Mouse (Mus musculus) ES-E14 (cell line): ENCODE data around the gene Apoc4. TPM values are rescaled to one million over a fixed set of nuclear protein-coding genes. Genes with fewer than 3 reads are reported as not detected.
"Not testable (repeated sequence)": the region's sequence is repeated elsewhere in the genome, so short reads cannot be mapped to it uniquely, and the experiment has no call there.

Experiments
- DNase-seq: peaks from one replicate; pipeline ENCODE4 v3.0.0-alpha.2; 2013; ENCODE audit warnings: low read depth, low spot score
- H3K27ac ChIP-seq: 2 replicates; pipeline ENCODE4 v1.5.1; 2012; ENCODE audit warnings: low read depth, mild to moderate bottlenecking, low read length, moderate library complexity, mixed read lengths; ENCODE audit not compliant: poor library complexity, insufficient read depth, severe bottlenecking
- H3K36me3 ChIP-seq: 2 replicates; pipeline ENCODE4 v1.6.1; 2012; ENCODE audit warnings: mild to moderate bottlenecking, low read length, moderate library complexity, mixed read lengths; ENCODE audit not compliant: control insufficient read depth, poor library complexity, insufficient read depth, severe bottlenecking
- H3K4me1 ChIP-seq, 2 experiments: fragments of 150-350 bp in 1 of 2; sonication (generic) in 1 of 2; 2 replicates each; pipeline ENCODE4 v1.6.1; 2012; ENCODE audit warnings: low read length in 2 of 2, mild to moderate bottlenecking in 1 of 2, mixed read lengths in 1 of 2; ENCODE audit not compliant: control insufficient read depth in 2 of 2, insufficient read depth in 2 of 2, poor library complexity in 1 of 2
- H3K4me3 ChIP-seq, 2 experiments: fragments of 150-350 bp in 1 of 2; sonication (generic) in 1 of 2; 2 replicates each; pipeline ENCODE4 v1.5.1; 2012; ENCODE audit warnings: low read length in 2 of 2, low read depth in 1 of 2, mild to moderate bottlenecking in 1 of 2, mixed read lengths in 1 of 2; ENCODE audit not compliant: insufficient read depth in 1 of 2, poor library complexity in 1 of 2, severe bottlenecking in 1 of 2
- H3K9ac ChIP-seq: 2 replicates; pipeline ENCODE4 v1.6.1; 2012; ENCODE audit warnings: low read depth, mild to moderate bottlenecking, low read length, mixed read lengths; ENCODE audit not compliant: poor library complexity, insufficient read depth, severe bottlenecking
- H3K9me3 ChIP-seq: fragments of 150-350 bp; sonication (generic); 2 replicates; pipeline ENCODE4 v1.6.1; 2012; ENCODE audit warnings: low read depth, mild to moderate bottlenecking, low read length; ENCODE audit not compliant: control insufficient read depth, insufficient read depth
- CHD2 ChIP-seq: IDR thresholded peaks from 2 replicates; pipeline ENCODE4 v1.6.1; 2014; ENCODE audit warnings: mild to moderate bottlenecking, low read depth, low read length, inconsistent platforms
- HCFC1 ChIP-seq: IDR thresholded peaks from 2 replicates; pipeline ENCODE4 v1.6.1; 2012; ENCODE audit warnings: low read length, inconsistent platforms, borderline replicate concordance; ENCODE audit not compliant: insufficient read depth
- MAFK ChIP-seq: IDR thresholded peaks from 2 replicates; pipeline ENCODE4 v1.6.1; 2014; ENCODE audit warnings: mild to moderate bottlenecking, low read depth, low read length, inconsistent platforms; ENCODE audit not compliant: insufficient read depth
- ZC3H11A ChIP-seq: IDR thresholded peaks from 2 replicates; pipeline ENCODE4 v1.6.1; 2012; ENCODE audit warnings: low read depth, mild to moderate bottlenecking, inconsistent platforms, low read length, borderline replicate concordance
- ZNF384 ChIP-seq: IDR thresholded peaks from 2 replicates; pipeline ENCODE4 v1.6.1; 2012; ENCODE audit warnings: low read depth, low read length, inconsistent platforms
- in situ Hi-C, 2 experiments: fragments of 600-800 bp; cut with MboI; formaldehyde crosslinking; loops; one replicate each; pipeline ENCODE4 v1.15.1; 2025; ENCODE audit warnings: low sequenced_read_pairs in 2 of 2, inconsistent platforms in 1 of 2; ENCODE audit not compliant: unreplicated experiment in 2 of 2
- total RNA-seq: library from RNA; depleted of rRNA; stranded (reverse); fragments of 300-350 nt; gene quantifications from 2 replicates; pipeline ENCODE4 v1.2.3, GENCODE M21; 2012

Apoc4 gene
- total RNA-seq, 1 experiment = 0.27 TPM

DNA sequence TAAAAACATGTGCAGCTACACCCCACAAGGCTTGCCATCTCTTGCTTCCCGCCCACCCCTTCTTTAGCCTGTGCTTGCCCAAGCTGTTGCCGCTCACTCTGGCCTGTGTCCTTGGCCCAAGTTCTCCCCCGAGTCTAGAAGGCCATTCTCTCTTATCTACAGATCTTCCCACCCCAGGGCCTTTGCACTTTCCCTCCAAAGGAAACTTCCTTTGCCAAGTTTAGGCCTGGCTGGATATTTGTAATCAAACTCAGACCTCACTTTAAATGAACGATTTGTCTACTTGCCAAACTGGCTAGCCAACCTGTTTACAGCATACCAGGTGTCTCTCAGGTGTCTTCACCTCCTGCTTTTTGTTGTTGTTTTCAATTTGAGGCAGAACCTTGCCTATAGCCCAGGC is 9.6 kb upstream of the Apoc4 start:
- Histone ChIP-seq H3K9ac (peak overlapping the region; percentile 79; the same call in 1 of the 2 replicates), H3K36me3 (no peaks in the 10 kb centered on the region; the same call in 1 of the 2 replicates), H3K9me3 (no peaks in the 10 kb centered on the region), H3K4me3 (no peak overlapping the region), H3K27ac (peak overlapping the region; percentile 80; the same call in 1 of the 2 replicates), H3K4me1 (peaks cover 2 to 28% of the 10 kb centered on the region in 2 experiments; a peak in 2 of 4 replicates)
- in situ Hi-C loops = no loop called here
- DNase-seq = no peak
- TF ChIP-seq HCFC1 = no peak
- TF ChIP-seq MAFK = no peak
- no peak for TF ChIP-seq ZC3H11A
- no peak for TF ChIP-seq ZNF384

- in situ Hi-C loops = no loop called here
- no peak for DNase-seq
- Histone ChIP-seq H3K27ac (no peak overlapping the region), H3K4me3 (no peak overlapping the region), H3K9ac (no peak overlapping the region), H3K9me3 (no peaks in the 10 kb centered on the region), H3K4me1 (peaks cover 2 to 26% of the 10 kb centered on the region in 2 experiments; a peak in 2 of 4 replicates), H3K36me3 (no peaks in the 10 kb centered on the region; the same call in 1 of the 2 replicates)
- TF ChIP-seq HCFC1 (no peak), MAFK (no peak), CHD2 (no peak), ZNF384 (no peak), ZC3H11A (no peak)
Observed at GRCm38 (mm10) chr7:19688611-19689010, 7.3 kb upstream of the Apoc4 start.

- no peak for DNase-seq
- Histone ChIP-seq H3K4me3 (no peak overlapping the region), H3K9me3 (no peaks in the 10 kb centered on the region), H3K4me1 (peaks cover 2 to 23% of the 10 kb centered on the region in 2 experiments; a peak in 2 of 4 replicates), H3K27ac (no peak overlapping the region), H3K9ac (no peak overlapping the region), H3K36me3 (no peaks in the 10 kb centered on the region; the same call in 1 of the 2 replicates)
- in situ Hi-C loops = no loop called here
- TF ChIP-seq HCFC1 (no peak), ZC3H11A (no peak), MAFK (no peak)
Observed at GRCm38 (mm10) chr7:19688101-19688500, 6.8 kb upstream of the Apoc4 start.

- H3K36me3 ChIP-seq, in situ Hi-C loops, H3K4me3 ChIP-seq, H3K9me3 ChIP-seq, DNase-seq: not testable (repeated sequence)
- peak overlapping the region; percentile 92 for H3K27ac ChIP-seq
- H3K4me1 ChIP-seq = peaks cover 0 to 23% of the 10 kb centered on the region in 2 experiments; a peak in 3 of 4 replicates
- peak overlapping the region; percentile 41; the same call in 1 of the 2 replicates for H3K9ac ChIP-seq
- 0 out of 2 replicates have a peak, but pooled peaks have one; percentile 10 for TF ChIP-seq ZNF384
Observed at GRCm38 (mm10) chr7:19686927-19687583, 5.8 kb upstream of the Apoc4 start.

GRCm38 (mm10) chr7:19686521-19686920 is 5.2 kb upstream of the Apoc4 start:
- no peak overlapping the region for H3K4me3 ChIP-seq
- H3K9ac ChIP-seq = no peak overlapping the region; the same call in 1 of the 2 replicates
- no peak for DNase-seq
- H3K9me3 ChIP-seq = no peaks in the 10 kb centered on the region
- no peaks in the 10 kb centered on the region; the same call in 1 of the 2 replicates for H3K36me3 ChIP-seq
- no peak for TF ChIP-seq ZNF384
- no peak for TF ChIP-seq HCFC1
- no peak for TF ChIP-seq CHD2
- TF ChIP-seq ZC3H11A = no peak
- TF ChIP-seq MAFK = no peak
- in situ Hi-C loops = no loop called here
- peak overlapping the region; percentile 92 for H3K27ac ChIP-seq
- peaks cover 0 to 23% of the 10 kb centered on the region in 2 experiments; a peak in 3 of 4 replicates for H3K4me1 ChIP-seq
